Mouse (Mus musculus) thymus, adult 2 months (tissue): Measurements from ENCODE around the gene A3galt2. TPM values are rescaled to one million over a fixed set of nuclear protein-coding genes. Genes with fewer than 3 reads are reported as not detected.

Experiments used
- DNase-seq: peaks from one replicate; pipeline ENCODE4 v3.0.0; 2021
- H3K27ac ChIP-seq: fragments of 200-500 bp; 2 replicates; pipeline ENCODE4 v1.5.1; 2012; ENCODE audit warnings: low read length, control low read depth; ENCODE audit not compliant: control insufficient read depth, insufficient read depth
- H3K27me3 ChIP-seq: fragments of 200-500 bp; 2 replicates; pipeline ENCODE4 v1.6.1; 2012; ENCODE audit warnings: mild to moderate bottlenecking, low read length, moderate library complexity, mixed read lengths; ENCODE audit not compliant: control insufficient read depth, insufficient read depth
- H3K36me3 ChIP-seq: fragments of 200-500 bp; 2 replicates; pipeline ENCODE4 v1.6.1; 2012; ENCODE audit warnings: mild to moderate bottlenecking, low read length, moderate library complexity; ENCODE audit not compliant: control insufficient read depth, insufficient read depth
- H3K4me1 ChIP-seq: fragments of 200-500 bp; replicated peaks from 2 replicates; pipeline ENCODE4 v1.6.1; 2012; ENCODE audit warnings: low read length; ENCODE audit not compliant: control insufficient read depth, insufficient read depth
- H3K4me3 ChIP-seq: fragments of 200-500 bp; 2 replicates; pipeline ENCODE4 v1.5.1; 2012; ENCODE audit warnings: mild to moderate bottlenecking, low read length, control low read depth, moderate library complexity; ENCODE audit not compliant: control insufficient read depth, insufficient read depth
- CTCF ChIP-seq: fragments of 200-500 bp; IDR thresholded peaks from 2 replicates; pipeline ENCODE4 v1.5.1; 2012; ENCODE audit warnings: mild to moderate bottlenecking, control low read depth, low read length, moderate library complexity, borderline replicate concordance; ENCODE audit not compliant: control insufficient read depth, poor library complexity, insufficient read depth; ENCODE audit errors: extremely low read depth
- POLR2A ChIP-seq: fragments of 200-500 bp; IDR thresholded peaks from 2 replicates; pipeline ENCODE4 v1.6.1; 2012; ENCODE audit warnings: mild to moderate bottlenecking, low read length, control low read depth, moderate library complexity; ENCODE audit not compliant: control insufficient read depth, poor library complexity, insufficient read depth; ENCODE audit errors: extremely low read depth
- WGBS: fragments of 180-500 bp; shearing (Covaris S2); methylation state at CpG from one replicate; pipeline ENCODE4 v1.1.7; 2018; 5-methylcytosine and 5-hydroxymethylcytosine counted together
- polyA plus RNA-seq: library from polyadenylated mRNA; depleted of rRNA; stranded (reverse); fragments of >200 nt; gene quantifications from 2 replicates; pipeline ENCODE4 v1.2.3, GENCODE M21; 2012; rRNA removed

A3galt2 gene
- 1.3 and 1.6 TPM in 2 replicates for polyA plus RNA-seq

DNA sequence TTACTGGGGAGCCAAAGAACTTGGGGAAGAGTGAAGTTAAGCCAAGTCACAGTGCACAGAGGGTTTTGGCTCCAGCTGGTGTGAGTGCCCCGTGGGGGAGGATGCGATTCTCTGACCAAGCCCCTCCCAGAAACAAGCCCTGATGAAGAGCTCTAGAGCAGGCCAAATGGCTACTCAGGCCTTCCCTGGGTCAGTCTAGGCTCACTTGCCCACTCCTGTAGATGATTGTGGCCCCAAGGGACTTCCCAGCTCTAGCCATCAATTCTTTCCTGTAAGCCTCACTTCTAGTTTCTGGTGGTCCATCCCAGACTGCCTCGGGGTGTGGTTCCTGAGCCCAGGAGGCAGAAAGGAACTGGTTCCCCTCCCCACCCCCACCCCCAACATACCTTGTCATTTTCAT, at the start of gene A3galt2:
Gene A3galt2 (plus strand): TSS at position 301 of the 400 bp plus-strand sequence.
- Histone ChIP-seq H3K4me1 (no peaks in the 10 kb centered on the region), H3K4me3 (no peak within 1 kb of the TSS), H3K36me3 (peaks cover 34% of the 10 kb centered on the region), H3K27ac (no peak within 1 kb of the TSS), H3K27me3 (no peaks in the 10 kb centered on the region)
- DNase-seq: no peak
- WGBS: 78% methylated on average over 3 of the region's 3 CpGs
- TF ChIP-seq POLR2A: no peak
- TF ChIP-seq CTCF: no peak

DNA sequence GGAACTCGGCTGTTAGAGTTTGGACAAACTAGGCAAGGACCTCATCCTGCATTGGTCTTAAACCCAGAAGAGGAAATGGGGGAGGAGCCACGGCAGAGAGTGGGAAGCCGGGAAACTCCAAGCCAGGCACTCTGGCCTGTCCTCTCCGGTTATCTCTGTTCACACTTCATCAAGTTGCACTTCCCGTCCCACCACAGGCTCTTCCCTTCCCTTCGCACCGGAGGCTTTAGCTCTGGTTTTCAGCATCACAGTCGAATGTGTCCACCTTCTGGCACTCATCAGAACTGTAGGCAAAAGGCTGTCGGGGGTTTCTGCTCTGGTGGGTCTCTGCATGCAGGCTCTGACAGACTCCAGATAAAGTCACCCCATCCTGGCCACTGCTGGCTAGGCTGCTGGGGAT, 48.5 kb upstream of the A3galt2 start:
- 0 out of 2 replicates have a peak, but pooled peaks cover 2% of the 10 kb centered on the region for H3K4me1 ChIP-seq
- DNase-seq: no peak
- H3K4me3 ChIP-seq: no peak overlapping the region
- H3K27ac ChIP-seq: no peak overlapping the region
- TF ChIP-seq POLR2A (no peak), CTCF (no peak)
- WGBS: 18% methylated on average over 9 of the region's 9 CpGs
- H3K36me3 ChIP-seq: no peaks in the 10 kb centered on the region
- H3K27me3 ChIP-seq: no peaks in the 10 kb centered on the region

DNA sequence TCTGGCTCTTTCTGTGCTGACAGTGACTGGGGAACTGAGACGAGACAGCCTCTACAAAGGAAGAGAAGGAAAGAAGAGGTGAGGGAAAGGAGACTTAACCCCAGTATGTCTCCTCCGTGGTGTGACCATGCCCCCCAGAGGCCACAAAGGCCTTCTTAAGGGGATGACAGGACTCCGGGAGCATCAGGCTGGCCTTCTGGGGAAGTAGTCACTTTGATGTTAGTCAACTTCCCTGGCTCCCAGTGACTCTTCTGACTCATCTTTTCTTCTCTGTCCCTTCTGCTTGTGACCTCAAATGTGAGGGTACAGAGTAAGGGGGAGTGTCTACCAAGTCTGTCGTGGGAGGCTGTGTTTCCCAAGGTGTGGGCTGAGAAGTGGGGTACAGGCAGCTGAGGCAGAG, 47.8 kb upstream of the A3galt2 start:
- TF ChIP-seq CTCF: no peak
- TF ChIP-seq POLR2A: no peak
- 74% methylated on average over 4 of the region's 4 CpGs for WGBS
- H3K27me3 ChIP-seq: no peaks in the 10 kb centered on the region
- no peak for DNase-seq
- H3K4me1 ChIP-seq: peaks cover 9% of the 10 kb centered on the region
- no peak overlapping the region for H3K27ac ChIP-seq
- H3K36me3 ChIP-seq: no peaks in the 10 kb centered on the region
- H3K4me3 ChIP-seq: no peak overlapping the region

DNA sequence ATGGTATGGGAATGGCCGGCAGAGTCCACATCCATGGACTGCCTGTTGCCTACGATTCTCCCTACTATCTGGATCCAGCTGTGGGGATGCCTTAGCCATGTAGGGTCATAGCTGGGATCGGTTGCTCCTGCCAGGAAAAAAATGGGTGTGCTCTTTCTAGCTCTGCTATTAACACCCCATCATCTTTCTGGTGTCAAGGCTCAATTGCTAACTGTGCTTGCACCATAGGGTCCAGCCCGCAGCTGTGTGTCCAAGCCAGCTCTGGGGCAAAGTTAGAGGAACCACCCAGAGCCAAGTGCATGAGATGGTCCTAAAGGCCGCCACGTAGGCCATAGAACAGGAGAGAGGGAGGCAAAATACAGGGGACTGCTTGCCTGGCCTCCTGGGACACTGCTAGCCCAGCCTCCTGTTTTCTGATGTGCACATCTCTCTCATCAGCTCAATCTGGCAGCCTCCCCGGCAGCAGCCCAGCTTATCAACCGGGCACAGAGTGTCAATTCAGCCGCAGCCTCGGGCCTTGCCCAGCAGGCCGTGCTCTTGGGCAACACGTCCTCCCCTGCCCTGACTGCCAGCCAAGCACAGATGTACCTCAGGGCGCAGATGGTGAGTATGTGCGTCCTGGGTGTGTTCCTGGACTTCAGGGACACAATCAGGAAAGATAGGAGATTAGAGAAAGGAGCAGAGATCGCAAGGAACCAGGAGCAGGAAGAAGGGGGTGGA, 45.9 kb upstream of the A3galt2 start:
- 95% methylated on average over 15 of the region's 15 CpGs for WGBS
- no peaks in the 10 kb centered on the region for H3K27me3 ChIP-seq
- peaks cover 12% of the 10 kb centered on the region for H3K4me1 ChIP-seq
- H3K36me3 ChIP-seq: no peaks in the 10 kb centered on the region
- H3K4me3 ChIP-seq: no peak overlapping the region
- TF ChIP-seq POLR2A (no peak), CTCF (no peak)
- no peak overlapping the region for H3K27ac ChIP-seq
- no peak for DNase-seq

DNA sequence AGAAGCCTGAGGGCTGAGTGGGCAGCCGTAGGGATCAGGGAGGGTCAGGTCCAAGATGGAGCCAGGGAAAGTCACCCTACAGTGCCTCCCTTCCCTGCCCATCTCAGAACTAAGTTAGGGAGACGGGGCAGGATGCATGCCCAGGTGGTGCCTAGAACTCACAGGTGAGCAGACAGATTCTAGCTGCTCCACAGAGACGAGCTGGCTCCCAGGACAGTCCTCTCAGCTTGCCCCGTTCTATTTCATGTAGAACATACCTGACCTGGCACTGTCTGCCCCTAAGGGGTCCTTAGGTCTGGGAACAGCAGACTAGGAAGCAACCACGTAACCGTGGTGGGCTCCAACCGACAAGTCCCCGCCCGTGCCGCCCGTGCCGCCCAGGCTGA, 45.4 kb upstream of the A3galt2 start:
- 97% methylated on average over 12 of the region's 12 CpGs for WGBS
- H3K36me3 ChIP-seq: no peaks in the 10 kb centered on the region
- H3K27ac ChIP-seq: no peak overlapping the region
- no peak for TF ChIP-seq CTCF
- no peak for TF ChIP-seq POLR2A
- no peaks in the 10 kb centered on the region for H3K27me3 ChIP-seq
- peaks cover 12% of the 10 kb centered on the region for H3K4me1 ChIP-seq
- DNase-seq: no peak
- H3K4me3 ChIP-seq: no peak overlapping the region

DNA sequence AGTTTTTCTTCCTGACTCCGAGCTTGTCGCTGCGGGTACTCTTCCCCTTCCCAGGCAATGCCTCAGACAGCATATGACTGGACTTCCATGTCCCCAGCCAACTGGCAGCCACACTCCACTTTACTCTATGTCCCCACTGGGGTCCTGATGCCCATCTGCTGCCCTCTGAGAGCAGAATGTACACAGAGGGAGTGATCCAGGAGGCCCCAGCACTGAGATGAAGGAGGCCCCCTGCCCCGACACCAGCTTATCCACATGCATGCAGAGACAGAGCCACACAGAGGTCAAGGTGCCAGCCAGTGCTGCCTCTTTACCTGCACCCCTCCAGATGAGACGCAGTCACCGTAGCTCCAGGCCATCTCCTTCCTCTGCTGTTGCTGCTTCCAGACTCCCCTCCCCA, 44.9 kb upstream of the A3galt2 start:
- Histone ChIP-seq H3K27me3 (no peaks in the 10 kb centered on the region), H3K4me1 (peaks cover 17% of the 10 kb centered on the region), H3K27ac (no peak overlapping the region), H3K36me3 (no peaks in the 10 kb centered on the region), H3K4me3 (no peak overlapping the region)
- 98% methylated on average over 6 of the region's 6 CpGs for WGBS
- DNase-seq: no peak
- TF ChIP-seq CTCF: no peak
- no peak for TF ChIP-seq POLR2A

DNA sequence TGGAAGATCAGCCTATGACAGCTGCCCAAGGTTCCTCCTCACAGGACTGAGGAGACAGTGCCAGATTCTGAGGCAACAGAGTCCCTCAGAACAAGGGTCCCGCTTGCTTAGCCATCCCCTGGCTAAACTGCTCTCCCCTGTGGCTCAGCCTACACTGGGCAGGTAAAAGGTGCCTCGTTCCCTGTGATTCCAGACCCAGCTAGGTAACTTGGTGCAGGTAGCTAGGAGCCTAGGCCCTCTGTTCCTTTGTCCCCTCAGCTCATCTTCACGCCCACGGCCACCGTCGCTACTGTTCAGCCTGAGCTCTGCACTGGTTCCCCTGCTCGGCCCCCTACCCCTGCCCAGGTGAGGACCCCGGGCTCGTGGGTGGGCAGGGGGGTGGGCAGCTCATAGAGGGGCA, 44.4 kb upstream of the A3galt2 start:
- Histone ChIP-seq H3K36me3 (no peaks in the 10 kb centered on the region), H3K4me1 (peaks cover 22% of the 10 kb centered on the region), H3K27ac (no peak overlapping the region), H3K4me3 (no peak overlapping the region), H3K27me3 (no peaks in the 10 kb centered on the region)
- DNase-seq: no peak
- TF ChIP-seq POLR2A: no peak
- no peak for TF ChIP-seq CTCF
- WGBS: 90% methylated on average over 9 of the region's 9 CpGs
